Mouse (Mus musculus): ENCODE measurements around the gene Ubash3a. TPM values are rescaled to one million over a fixed set of nuclear protein-coding genes. Genes with fewer than 3 reads are reported as not detected.

Ubash3a gene
- total and polyA plus RNA-seq, 3 experiments = 0.29 to 0.36 TPM; not detected in 1

- no peak for TF ChIP-seq EP300 (IDR thresholded peaks at IDR 0.05; ENCODE audit: insufficient read depth, low read depth, low read length)
- 86% methylated on average over 8 of the region's 8 CpGs for WGBS
Measured at GRCm38 (mm10) chr17:31191825-31192224, 15.8 kb upstream of the Ubash3a start.

DNA sequence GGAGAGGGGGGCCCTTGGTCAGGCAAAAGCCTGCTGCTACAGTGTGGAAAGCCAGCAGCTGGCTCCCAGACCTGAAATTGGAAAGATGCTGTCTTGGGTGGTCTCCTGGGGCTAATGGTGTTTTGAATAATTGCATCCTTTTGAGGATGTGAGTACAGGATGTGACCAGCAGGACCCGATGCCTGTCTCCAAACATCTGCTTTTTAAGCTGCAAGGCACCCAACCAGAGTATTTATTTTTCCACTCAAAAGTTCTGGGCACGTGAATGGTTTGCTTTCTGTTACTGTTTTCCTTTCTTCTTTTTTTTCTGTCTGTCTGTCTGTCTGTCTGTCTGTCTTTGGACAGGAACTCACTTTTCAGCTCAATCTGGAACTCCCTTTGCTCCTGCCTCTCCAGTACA lies 15.0 kb upstream of the Ubash3a start:
- no peaks in the 10 kb centered on the region for H3K36me3 ChIP-seq (ENCODE audit: control insufficient read depth, insufficient read depth, low read length)
- DNase-seq = no peak
- H3K4me3 ChIP-seq = no peak overlapping the region
- no peaks in the 10 kb centered on the region for H3K79me2 ChIP-seq (replicated peaks; ENCODE audit: control insufficient read depth, insufficient read depth, low read length)
- 41% methylated on average over 2 of the region's 2 CpGs for WGBS
- TF ChIP-seq EP300 (IDR thresholded peaks at IDR 0.05; ENCODE audit: insufficient read depth, low read depth, low read length) = no peak
- TF ChIP-seq POLR2A (IDR thresholded peaks at IDR 0.05; ENCODE audit: insufficient read depth, low read depth, low read length) = no peak
- no peak for TF ChIP-seq CTCF (IDR thresholded peaks at IDR 0.05)
- H3K9ac ChIP-seq (ENCODE audit: low read depth, low read length) = no peak overlapping the region
- H3K4me1 ChIP-seq (ENCODE audit: control insufficient read depth, insufficient read depth, low read length) = no peaks in the 10 kb centered on the region
- no peaks in the 10 kb centered on the region for H3K27me3 ChIP-seq (ENCODE audit: control insufficient read depth, insufficient read depth, low read length)
- H3K27ac ChIP-seq = no peak overlapping the region
- intact Hi-C loops (cut with DNase I) = no loop called here

More at GRCm38 (mm10) chr17:31191825-31192224, 15.8 kb upstream of the Ubash3a start:
- DNase-seq = no peak
- no peaks in the 10 kb centered on the region for H3K79me2 ChIP-seq (replicated peaks; ENCODE audit: control insufficient read depth, insufficient read depth, low read length)
- no peak overlapping the region for H3K9ac ChIP-seq (ENCODE audit: low read depth, low read length)
- H3K27me3 ChIP-seq (ENCODE audit: control insufficient read depth, insufficient read depth, low read length) = no peaks in the 10 kb centered on the region
- H3K36me3 ChIP-seq (ENCODE audit: control insufficient read depth, insufficient read depth, low read length) = no peaks in the 10 kb centered on the region
- H3K27ac ChIP-seq = no peak overlapping the region
- H3K4me1 ChIP-seq (ENCODE audit: control insufficient read depth, insufficient read depth, low read length) = no peaks in the 10 kb centered on the region
- intact Hi-C loops (cut with DNase I) = no loop called here
- no peak overlapping the region for H3K4me3 ChIP-seq

DNA sequence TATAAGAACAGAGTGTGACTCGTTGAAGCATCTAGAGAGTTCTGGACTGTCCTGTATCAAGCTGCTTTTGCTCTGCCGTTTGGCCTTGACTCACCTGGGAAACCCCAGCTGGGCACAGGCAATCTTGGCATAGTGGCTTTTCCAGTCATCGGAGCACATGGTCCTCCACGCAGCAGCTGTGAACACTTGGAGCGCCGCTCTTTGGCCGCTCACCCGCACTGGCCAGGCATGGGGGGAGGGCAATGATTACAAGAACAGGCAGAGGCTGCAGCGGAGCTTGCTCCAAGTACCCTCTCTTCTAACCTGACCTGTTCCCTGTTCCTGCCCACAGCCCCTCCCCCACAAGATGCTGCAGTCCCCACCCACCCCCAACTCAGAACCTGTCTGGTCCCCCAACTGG lies 14.3 kb upstream of the Ubash3a start:
- DNase-seq = no peak
- no peak overlapping the region for H3K9ac ChIP-seq (ENCODE audit: low read depth, low read length)
- TF ChIP-seq EP300 (IDR thresholded peaks at IDR 0.05; ENCODE audit: insufficient read depth, low read depth, low read length) = no peak
- no peak for TF ChIP-seq CTCF (IDR thresholded peaks at IDR 0.05)
- TF ChIP-seq POLR2A (IDR thresholded peaks at IDR 0.05; ENCODE audit: insufficient read depth, low read depth, low read length) = no peak
- no peaks in the 10 kb centered on the region for H3K27me3 ChIP-seq (ENCODE audit: control insufficient read depth, insufficient read depth, low read length)
- intact Hi-C loops (cut with DNase I) = no loop called here
- H3K79me2 ChIP-seq (replicated peaks; ENCODE audit: control insufficient read depth, insufficient read depth, low read length) = no peaks in the 10 kb centered on the region
- H3K4me1 ChIP-seq (ENCODE audit: control insufficient read depth, insufficient read depth, low read length) = no peaks in the 10 kb centered on the region
- H3K27ac ChIP-seq = no peak overlapping the region
- H3K4me3 ChIP-seq = no peak overlapping the region
- no peaks in the 10 kb centered on the region for H3K36me3 ChIP-seq (ENCODE audit: control insufficient read depth, insufficient read depth, low read length)
- 68% methylated on average over 9 of the region's 9 CpGs for WGBS

DNA sequence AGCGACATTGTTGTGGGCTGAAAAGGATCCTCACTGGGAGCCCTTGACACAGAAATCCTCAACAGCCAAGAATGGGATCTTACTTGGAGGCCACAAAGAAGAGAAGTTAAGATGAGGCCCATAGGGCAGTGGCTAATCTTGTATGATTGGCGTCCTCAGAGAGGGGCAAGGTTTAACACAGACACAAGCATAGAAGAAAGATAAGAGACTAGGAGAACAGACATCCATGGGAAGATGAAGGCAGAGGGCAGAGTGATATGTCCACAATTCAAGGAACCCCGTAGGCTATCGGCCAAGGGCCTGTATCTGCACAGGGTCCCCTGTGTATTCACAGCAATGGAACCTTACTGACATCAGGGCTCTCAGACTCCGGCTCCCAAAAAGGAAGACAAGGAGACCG lies 12.5 kb upstream of the Ubash3a start:
- Histone ChIP-seq H3K4me3 (no peak overlapping the region), H3K27me3 (ENCODE audit: control insufficient read depth, insufficient read depth, low read length) (no peaks in the 10 kb centered on the region), H3K9ac (ENCODE audit: low read depth, low read length) (no peak overlapping the region), H3K4me1 (ENCODE audit: control insufficient read depth, insufficient read depth, low read length) (no peaks in the 10 kb centered on the region), H3K79me2 (replicated peaks; ENCODE audit: control insufficient read depth, insufficient read depth, low read length) (no peaks in the 10 kb centered on the region), H3K27ac (no peak overlapping the region), H3K36me3 (ENCODE audit: control insufficient read depth, insufficient read depth, low read length) (no peaks in the 10 kb centered on the region)
- no peak for TF ChIP-seq POLR2A (IDR thresholded peaks at IDR 0.05; ENCODE audit: insufficient read depth, low read depth, low read length)
- TF ChIP-seq EP300 (IDR thresholded peaks at IDR 0.05; ENCODE audit: insufficient read depth, low read depth, low read length) = no peak
- TF ChIP-seq CTCF (IDR thresholded peaks at IDR 0.05) = no peak
- intact Hi-C loops (cut with DNase I) = no loop called here
- DNase-seq = no peak
- WGBS = 62% methylated on average over 6 of the region's 6 CpGs

GRCm38 (mm10) chr17:31196283-31196682 lies 11.4 kb upstream of the Ubash3a start:
- no peaks in the 10 kb centered on the region for H3K79me2 ChIP-seq (replicated peaks; ENCODE audit: control insufficient read depth, insufficient read depth, low read length)
- no peaks in the 10 kb centered on the region for H3K4me1 ChIP-seq (ENCODE audit: control insufficient read depth, insufficient read depth, low read length)
- no peak overlapping the region for H3K4me3 ChIP-seq
- WGBS = 74% methylated on average over 7 of the region's 7 CpGs
- no peak for TF ChIP-seq POLR2A (IDR thresholded peaks at IDR 0.05; ENCODE audit: insufficient read depth, low read depth, low read length)
- no peaks in the 10 kb centered on the region for H3K36me3 ChIP-seq (ENCODE audit: control insufficient read depth, insufficient read depth, low read length)
- intact Hi-C loops (cut with DNase I) = no loop called here
- H3K27ac ChIP-seq = no peak overlapping the region
- no peaks in the 10 kb centered on the region for H3K27me3 ChIP-seq (ENCODE audit: control insufficient read depth, insufficient read depth, low read length)
- no peak overlapping the region for H3K9ac ChIP-seq (ENCODE audit: low read depth, low read length)
- no peak for DNase-seq

DNA sequence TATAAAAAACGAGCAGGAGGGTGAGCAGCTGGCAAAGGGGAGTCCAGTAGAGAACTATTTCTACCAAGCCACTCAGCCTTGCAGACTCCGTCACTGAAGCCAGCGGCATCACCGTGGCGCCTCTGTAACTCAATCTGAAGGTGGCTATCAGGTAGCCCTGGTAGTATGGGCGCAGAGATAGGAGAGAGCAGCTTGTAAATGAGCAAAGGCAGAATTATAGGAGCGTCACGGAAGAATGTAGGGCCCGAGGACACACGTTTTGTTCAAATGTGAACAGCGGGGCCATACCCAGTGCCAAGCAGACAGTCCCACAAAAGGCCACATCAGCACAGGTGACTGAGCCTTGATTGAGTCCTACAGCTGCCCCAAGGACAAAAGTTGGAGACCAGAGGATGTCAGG lies 8.8 kb upstream of the Ubash3a start, which contains the start of gene Tmprss3:
TSS of gene Tmprss3 (minus strand) at position 101 of the 400 bp plus-strand sequence.
- 86% methylated on average over 11 of the region's 11 CpGs for WGBS
- no peaks in the 10 kb centered on the region for H3K79me2 ChIP-seq (replicated peaks; ENCODE audit: control insufficient read depth, insufficient read depth, low read length)
- TF ChIP-seq CTCF (IDR thresholded peaks at IDR 0.05) = no peak
- TF ChIP-seq POLR2A (IDR thresholded peaks at IDR 0.05; ENCODE audit: insufficient read depth, low read depth, low read length) = no peak
- TF ChIP-seq EP300 (IDR thresholded peaks at IDR 0.05; ENCODE audit: insufficient read depth, low read depth, low read length) = no peak
- H3K4me3 ChIP-seq = no peak within 1 kb of the TSS
- no peak for DNase-seq
- no peak within 1 kb of the TSS for H3K9ac ChIP-seq (ENCODE audit: low read depth, low read length)
- no peak within 1 kb of the TSS for H3K27ac ChIP-seq
- intact Hi-C loops (cut with DNase I) = no loop called here
- H3K27me3 ChIP-seq (ENCODE audit: control insufficient read depth, insufficient read depth, low read length) = no peaks in the 10 kb centered on the region
- no peaks in the 10 kb centered on the region for H3K4me1 ChIP-seq (ENCODE audit: control insufficient read depth, insufficient read depth, low read length)
- H3K36me3 ChIP-seq (ENCODE audit: control insufficient read depth, insufficient read depth, low read length) = no peaks in the 10 kb centered on the region

Measured in heart, adult 2 months (tissue).